Mouse (Mus musculus): ENCODE results near the gene Cox10.

Gene Cox10

GRCm38 (mm10) chr11:63952743-63953191 lies 126.5 kb downstream of the Cox10 start:
- no peak for DNase-seq (ENCODE audit: low spot score)

GRCm38 (mm10) chr11:63951831-63952631 lies 127.2 kb downstream of the Cox10 start:
- DNase-seq (ENCODE audit: low spot score) = peak; percentile 80

GRCm38 (mm10) chr11:63948371-63948770 lies 130.9 kb downstream of the Cox10 start:
- no peak for DNase-seq (ENCODE audit: low spot score)

GRCm38 (mm10) chr11:63947024-63947423 lies 132.2 kb downstream of the Cox10 start:
- DNase-seq (ENCODE audit: low spot score) = no peak

- DNase-seq (ENCODE audit: low spot score) = no peak
Observed at GRCm38 (mm10) chr11:63943947-63944346, 135.3 kb downstream of the Cox10 start.

- no peak for DNase-seq (ENCODE audit: low spot score)
Observed at GRCm38 (mm10) chr11:63943268-63943890, 135.9 kb downstream of the Cox10 start.

GRCm38 (mm10) chr11:63942177-63942576 lies 137.1 kb downstream of the Cox10 start:
- peak; percentile 55 for DNase-seq (ENCODE audit: low spot score)

GRCm38 (mm10) chr11:63936641-63937040 lies 142.6 kb downstream of the Cox10 start:
- DNase-seq (ENCODE audit: low spot score) = no peak

GRCm38 (mm10) chr11:63926901-63927300 lies 152.4 kb downstream of the Cox10 start:
- DNase-seq (ENCODE audit: low spot score) = no peak

GRCm38 (mm10) chr11:63925161-63925582 lies 154.1 kb downstream of the Cox10 start:
- peak; percentile 87 for DNase-seq (ENCODE audit: low spot score)

GRCm38 (mm10) chr11:63924286-63924930 lies 154.9 kb downstream of the Cox10 start:
- DNase-seq (ENCODE audit: low spot score) = no peak

GRCm38 (mm10) chr11:63923386-63923785 lies 155.9 kb downstream of the Cox10 start:
- DNase-seq (ENCODE audit: low spot score) = no peak

GRCm38 (mm10) chr11:63922091-63922621 lies 157.1 kb downstream of the Cox10 start, which contains the start of gene Hs3st3b1:
TSS of gene Hs3st3b1 (minus strand) at chr11:63922290.
- DNase-seq (ENCODE audit: low spot score) = peak; percentile 97

- no peak for DNase-seq (ENCODE audit: low spot score)
Observed at GRCm38 (mm10) chr11:63921044-63921951, 158.0 kb downstream of the Cox10 start.

GRCm38 (mm10) chr11:63920531-63920930 lies 158.7 kb downstream of the Cox10 start:
- DNase-seq (ENCODE audit: low spot score) = peak; percentile 75

GRCm38 (mm10) chr11:63919211-63920098 lies 159.8 kb downstream of the Cox10 start:
- no peak for DNase-seq (ENCODE audit: low spot score)

GRCm38 (mm10) chr11:63918321-63919105 lies 160.8 kb downstream of the Cox10 start:
- DNase-seq (ENCODE audit: low spot score) = no peak

GRCm38 (mm10) chr11:63917561-63917960 lies 161.7 kb downstream of the Cox10 start:
- DNase-seq (ENCODE audit: low spot score) = no peak

- peak; percentile 88 for DNase-seq (ENCODE audit: low spot score)
Observed at GRCm38 (mm10) chr11:63914388-63914787, 164.9 kb downstream of the Cox10 start.

GRCm38 (mm10) chr11:63913936-63914335 lies 165.3 kb downstream of the Cox10 start:
- no peak for DNase-seq (ENCODE audit: low spot score)
